Mouse (Mus musculus) C2C12 (cell line): Measurements from ENCODE around the gene Rab21. TPM values are rescaled to one million over a fixed set of nuclear protein-coding genes. Genes with fewer than 3 reads are reported as not detected.

Experiments
- H3K27me3 ChIP-seq: one replicate; pipeline ENCODE4 v1.6.1; 2011; ENCODE audit not compliant: control insufficient read depth, insufficient read depth, insufficient read length
- H3K36me3 ChIP-seq: one replicate; pipeline ENCODE4 v1.6.1; 2011; ENCODE audit not compliant: control insufficient read depth, insufficient read depth
- H3K4me3 ChIP-seq: one replicate; pipeline ENCODE4 v1.5.1; 2011; ENCODE audit warnings: mild to moderate bottlenecking, control low read depth; ENCODE audit not compliant: poor library complexity, insufficient read depth, severe bottlenecking
- H3K79me2 ChIP-seq: one replicate; pipeline ENCODE4 v1.6.1; 2011; ENCODE audit not compliant: control insufficient read depth, insufficient read depth
- H3K79me3 ChIP-seq: one replicate; pipeline ENCODE4 v1.6.1; 2011; ENCODE audit warnings: low read depth, control low read depth
- H3ac ChIP-seq: one replicate; pipeline ENCODE3; 2011; ENCODE audit warnings: low read depth; ENCODE audit not compliant: control insufficient read depth, insufficient read length
- CEBPB ChIP-seq: IDR thresholded peaks from one replicate; pipeline ENCODE4 v1.6.1; 2011; ENCODE audit warnings: low read depth, mild to moderate bottlenecking, control low read depth, moderate library complexity
- CTCF ChIP-seq: IDR thresholded peaks from one replicate; pipeline ENCODE4 v1.5.1; 2011; ENCODE audit not compliant: control insufficient read depth, insufficient read depth, insufficient read length
- FOSL1 ChIP-seq: IDR thresholded peaks from one replicate; pipeline ENCODE4 v1.8.0; 2011; ENCODE audit warnings: mild to moderate bottlenecking, low read length; ENCODE audit not compliant: poor library complexity, insufficient read depth, severe bottlenecking
- MAX ChIP-seq: IDR thresholded peaks from one replicate; pipeline ENCODE4 v1.6.1; 2011; ENCODE audit warnings: mild to moderate bottlenecking, control low read depth
- MYOD1 ChIP-seq: IDR thresholded peaks from one replicate; pipeline ENCODE4 v1.6.1; 2011; ENCODE audit warnings: low read depth; ENCODE audit not compliant: control insufficient read depth, insufficient read length
- MYOG ChIP-seq: IDR thresholded peaks from one replicate; pipeline ENCODE4 v1.6.1; 2011; ENCODE audit not compliant: control insufficient read depth, insufficient read length; ENCODE audit errors: extremely low read depth
- USF1 ChIP-seq: IDR thresholded peaks from one replicate; pipeline ENCODE4 v1.6.1; 2011; ENCODE audit warnings: low read depth, mild to moderate bottlenecking, control low read depth, moderate library complexity
- polyA plus RNA-seq: library from polyadenylated mRNA; unstranded; fragments of >200 nt; fragmentation: generic; extraction: Trizol; gene quantifications from one replicate; pipeline ENCODE4 v1.2.1, GENCODE M21; 2012; ENCODE audit warnings: missing spikeins

Gene Rab21
- polyA plus RNA-seq, 1 experiment = 22.9 TPM

DNA sequence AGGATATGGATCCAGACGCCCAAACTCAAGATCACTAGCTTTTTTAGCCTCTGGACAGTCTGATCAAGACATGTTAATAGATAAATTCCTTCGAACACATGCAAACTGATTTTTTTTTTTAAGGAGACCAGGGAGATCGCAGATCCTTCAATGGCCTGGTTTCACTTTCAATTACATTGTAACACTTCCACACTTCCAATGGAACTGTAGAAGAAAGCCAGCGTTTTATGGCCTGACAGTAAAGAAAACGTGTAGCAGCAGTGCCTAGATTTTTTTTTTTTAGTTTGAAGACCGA is 1.2 kb downstream of the Rab21 start:
- H3K36me3 ChIP-seq = peaks cover 26% of the 10 kb centered on the region
- peaks cover 61% of the 10 kb centered on the region for H3K79me2 ChIP-seq
- TF ChIP-seq CTCF = no peak
- TF ChIP-seq CEBPB = no peak
- no peak for TF ChIP-seq MYOD1
- no peak for TF ChIP-seq USF1
- no peak for TF ChIP-seq MAX
- no peak for TF ChIP-seq MYOG
- TF ChIP-seq FOSL1 = no peak
- peak overlapping the region; percentile 98 for H3ac ChIP-seq
- no peaks in the 10 kb centered on the region for H3K27me3 ChIP-seq
- peak overlapping the region; percentile 84 for H3K4me3 ChIP-seq
- H3K79me3 ChIP-seq = peaks cover 59% of the 10 kb centered on the region

DNA sequence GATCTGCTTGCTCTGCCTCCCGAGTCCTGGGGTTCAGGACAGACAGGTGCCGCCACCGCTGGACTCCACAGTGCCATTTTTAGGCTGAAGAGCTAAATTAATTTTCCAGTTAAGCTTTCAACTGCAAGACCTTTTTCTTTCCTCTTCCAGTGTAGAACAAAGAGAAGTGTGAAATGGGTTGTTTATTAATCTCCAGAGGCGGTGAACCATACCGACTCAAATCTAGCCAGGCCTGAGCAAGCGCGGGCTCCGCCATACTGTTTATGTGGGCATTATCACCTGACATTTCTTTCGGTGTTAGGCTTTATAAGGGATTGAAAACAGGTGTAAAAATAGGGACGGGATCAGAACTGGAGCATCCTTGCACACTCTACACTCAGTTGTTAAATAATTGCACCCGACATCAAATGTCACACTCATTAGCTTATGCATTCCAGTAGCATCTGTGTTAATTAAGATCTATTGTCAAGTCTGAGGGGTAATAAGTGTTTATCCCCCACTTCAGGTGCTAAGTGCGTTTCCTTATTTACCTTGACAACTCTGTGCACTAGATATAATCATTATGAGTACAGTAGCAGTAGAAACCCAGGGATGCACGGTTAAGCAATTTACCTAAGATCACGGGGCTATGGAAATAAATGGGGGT is 1.6 kb downstream of the Rab21 start:
- Histone ChIP-seq H3K79me2 (peaks cover 66% of the 10 kb centered on the region), H3K4me3 (peak overlapping the region; percentile 84), H3K79me3 (peaks cover 63% of the 10 kb centered on the region), H3ac (peak overlapping the region; percentile 98), H3K36me3 (peaks cover 28% of the 10 kb centered on the region), H3K27me3 (no peaks in the 10 kb centered on the region)
- TF ChIP-seq CTCF (no peak), MYOD1 (no peak), USF1 (no peak), MYOG (no peak), CEBPB (no peak), MAX (no peak), FOSL1 (no peak)

DNA sequence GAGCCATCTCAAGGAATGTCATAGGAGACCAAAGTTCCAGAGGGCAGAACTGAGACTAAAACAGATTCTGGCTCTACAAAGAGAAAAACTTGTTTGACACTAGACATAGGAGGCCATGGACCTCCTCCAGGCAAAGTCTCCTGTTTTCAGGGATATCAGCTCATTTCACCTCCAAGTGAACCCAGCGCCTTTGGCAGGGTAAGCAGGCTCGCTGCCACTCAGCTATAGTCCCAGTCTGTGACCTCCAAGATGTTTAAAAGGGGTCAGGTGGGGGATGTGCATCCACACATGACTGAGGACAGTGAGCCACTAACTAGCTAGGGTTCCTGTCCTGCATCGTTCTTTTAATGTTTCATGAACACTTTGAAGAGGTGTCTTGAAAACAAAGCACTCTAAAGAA is 2.7 kb downstream of the Rab21 start:
- H3K79me2 ChIP-seq = peaks cover 76% of the 10 kb centered on the region
- no peak overlapping the region for H3K4me3 ChIP-seq
- H3ac ChIP-seq = no peak overlapping the region
- peaks cover 34% of the 10 kb centered on the region for H3K36me3 ChIP-seq
- H3K79me3 ChIP-seq = peaks cover 74% of the 10 kb centered on the region
- TF ChIP-seq CTCF = no peak
- no peak for TF ChIP-seq CEBPB
- TF ChIP-seq MYOG = no peak
- TF ChIP-seq MYOD1 = no peak
- TF ChIP-seq FOSL1 = no peak
- no peak for TF ChIP-seq USF1
- TF ChIP-seq MAX = no peak
- H3K27me3 ChIP-seq = no peaks in the 10 kb centered on the region

DNA sequence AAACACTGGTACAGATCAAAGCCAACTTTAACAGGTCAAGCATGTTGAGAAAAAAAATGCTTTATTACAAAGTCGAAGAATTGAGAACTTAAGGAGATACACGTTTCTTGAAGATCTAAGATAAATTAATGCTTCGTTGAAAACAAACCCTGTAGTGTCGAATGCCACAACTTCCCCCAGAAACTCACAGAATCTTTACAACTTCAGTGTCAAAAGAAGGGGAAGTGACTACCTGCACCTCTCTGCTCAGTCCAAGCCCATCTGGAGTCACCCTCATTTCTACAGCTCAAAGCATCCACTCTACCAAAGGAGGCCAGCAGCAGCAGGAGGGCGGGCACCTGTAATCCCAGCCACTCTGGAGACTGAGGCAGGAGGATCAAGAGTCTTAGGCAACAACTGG is 3.2 kb downstream of the Rab21 start:
- H3K27me3 ChIP-seq = no peaks in the 10 kb centered on the region
- no peak for TF ChIP-seq MYOD1
- no peak for TF ChIP-seq MAX
- TF ChIP-seq USF1 = no peak
- no peak for TF ChIP-seq MYOG
- TF ChIP-seq FOSL1 = no peak
- no peak for TF ChIP-seq CEBPB
- TF ChIP-seq CTCF = no peak

DNA sequence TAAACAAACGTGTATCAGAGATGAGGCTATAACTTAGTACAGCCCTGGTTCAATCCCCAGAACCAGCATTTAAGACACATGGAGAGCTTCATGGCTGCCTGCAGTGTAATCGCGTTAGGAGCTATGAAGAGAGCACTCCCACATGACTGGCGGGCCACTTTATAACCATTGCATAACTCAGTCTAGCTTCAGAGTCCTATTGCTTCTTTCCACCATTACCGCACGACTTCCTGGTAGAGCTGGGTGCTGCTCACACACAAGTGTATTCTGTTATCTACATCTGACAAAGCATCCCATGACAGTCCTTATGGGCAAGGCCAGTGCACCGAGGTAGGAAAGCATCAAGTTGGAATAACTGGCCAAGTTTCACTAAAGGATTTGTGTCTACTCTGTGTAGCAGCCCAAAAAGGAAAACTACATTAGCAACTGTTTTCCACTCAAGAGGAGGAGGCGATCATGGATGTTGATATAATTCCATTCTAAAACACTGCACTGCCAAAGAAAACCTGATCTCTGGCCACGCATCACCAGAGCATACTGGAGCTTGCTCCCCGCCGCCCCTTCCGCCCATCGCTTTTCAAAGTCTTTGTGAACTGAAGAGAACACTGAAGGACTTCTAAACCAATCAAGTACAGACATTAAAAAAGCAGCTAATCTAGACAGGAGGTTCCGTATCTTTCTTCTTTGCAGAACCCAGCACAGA is 4.0 kb downstream of the Rab21 start:
- H3K27me3 ChIP-seq = no peaks in the 10 kb centered on the region
- H3K36me3 ChIP-seq = peaks cover 45% of the 10 kb centered on the region
- TF ChIP-seq MYOG = no peak
- TF ChIP-seq USF1 = no peak
- TF ChIP-seq MYOD1 = no peak
- TF ChIP-seq MAX = no peak
- H3K79me2 ChIP-seq = peaks cover 89% of the 10 kb centered on the region
- no peak overlapping the region for H3ac ChIP-seq
- no peak overlapping the region for H3K4me3 ChIP-seq
- peaks cover 86% of the 10 kb centered on the region for H3K79me3 ChIP-seq

More for the DNA sequence above, 3.2 kb downstream of the Rab21 start:
- Histone ChIP-seq H3K79me3 (peaks cover 79% of the 10 kb centered on the region), H3K4me3 (no peak overlapping the region), H3ac (no peak overlapping the region), H3K79me2 (peaks cover 82% of the 10 kb centered on the region), H3K36me3 (peaks cover 37% of the 10 kb centered on the region)

DNA sequence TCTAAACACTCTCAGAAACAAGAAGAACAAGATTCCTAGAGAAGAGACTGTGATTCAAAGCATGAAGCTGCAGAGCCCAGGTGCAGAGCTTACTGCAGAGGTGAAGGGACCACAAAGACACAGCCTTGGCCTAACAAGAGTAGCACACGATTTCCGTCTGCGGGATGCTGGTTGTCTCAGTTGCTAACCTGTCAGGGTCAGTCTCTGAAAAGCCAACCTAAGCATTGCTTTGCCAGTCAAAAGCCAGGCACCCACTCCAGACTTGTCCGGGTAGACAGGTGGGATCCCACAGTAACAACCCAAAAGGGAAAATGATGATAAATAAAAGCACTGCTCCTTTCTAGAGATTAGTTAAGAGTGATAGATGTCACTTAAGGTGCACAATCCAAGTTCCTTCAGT is 6.2 kb downstream of the Rab21 start:
- Histone ChIP-seq H3K4me3 (no peak overlapping the region), H3K79me2 (peaks cover 100% of the 10 kb centered on the region), H3K36me3 (peaks cover 45% of the 10 kb centered on the region), H3K27me3 (no peaks in the 10 kb centered on the region), H3ac (no peak overlapping the region), H3K79me3 (peaks cover 97% of the 10 kb centered on the region)
- no peak for TF ChIP-seq CTCF
- no peak for TF ChIP-seq USF1
- TF ChIP-seq MYOD1 = no peak
